ENCODE assay signal across 21 mouse cellular contexts in the genomic region with DNA sequence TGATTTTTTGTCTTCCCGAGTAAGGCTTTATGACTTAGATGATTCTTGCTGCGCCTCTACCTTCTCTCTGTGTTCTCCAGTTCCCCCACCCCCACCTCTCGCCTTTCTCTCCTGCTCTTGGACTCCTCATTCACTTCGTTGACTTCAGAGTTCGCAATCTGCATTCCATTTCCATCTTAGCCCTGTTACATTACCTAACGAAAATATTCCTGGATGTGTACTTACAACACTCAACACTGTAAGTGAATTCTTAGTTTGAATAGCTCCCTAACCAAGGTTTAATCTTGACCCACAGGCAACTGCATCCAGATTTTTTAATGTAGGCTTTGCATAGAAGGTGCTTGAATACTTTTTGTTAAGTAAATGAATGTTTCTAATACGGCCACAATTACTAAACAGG.
DNase-seq lines count a peak whose midpoint lies in the region; ATAC-seq and TF ChIP-seq lines count a peak whose summit lies in the region.
"Had no signal": no experiment of that assay in that cellular context is flagged by ENCODE, and none has a peak within 500 bp of the region (broad histone marks: within the 10 kb centered on the region; RNA-seq: fewer than 3 reads in every experiment).

No protein-coding gene starts in this region.

- no peak overlapping the region for H3K4me2 ChIP-seq in lung, postnatal 0 days (replicated peaks; ENCODE audit: low read depth, low read length)
- H3K4me2 ChIP-seq: embryonic facial prominence, embryonic 13.5 days; embryonic facial prominence, embryonic 15.5 days; forebrain, embryonic 12.5 days had no signal

- no peaks in the 10 kb centered on the region for H3K9me3 ChIP-seq in lung, postnatal 0 days (ENCODE audit: low read length)
- H3K9me3 ChIP-seq: embryonic facial prominence, embryonic 13.5 days; embryonic facial prominence, embryonic 15.5 days; forebrain, embryonic 10.5 days; forebrain, embryonic 12.5 days had no signal

- DNase-seq in layer of hippocampus, adult 2 months (ENCODE audit: low spot score in 2 of 2) = no peak
- DNase-seq in layer of hippocampus, postnatal 14 days (ENCODE audit: low spot score in 2 of 2) = no peak
- peak; percentile 69 for DNase-seq in lung, postnatal 0 days (ENCODE audit: low spot score)
- DNase-seq in lung, postnatal 4 days = no peak
- DNase-seq: adrenal gland, adult 2 months; adrenal gland, postnatal 10 days; adrenal gland, postnatal 25 days; cerebellum, adult 11 months; cerebellum, adult 18-20 months; cerebellum, adult 8-10 months; cerebellum, adult 9-11 months; cerebellum, postnatal 14 days; cerebellum, postnatal 36 days; embryo, embryonic 11 days had no signal

- no peak for TF ChIP-seq CTCF in layer of hippocampus, adult 2 months (conservative IDR thresholded peaks at IDR 0.05)
- no peak for TF ChIP-seq CTCF in lung, postnatal 0 days (IDR thresholded peaks at IDR 0.05)

- 50% methylated on average over 7 of the region's 7 CpGs for WGBS in lung, postnatal 0 days

- no peak overlapping the region for H3K9ac ChIP-seq in lung, postnatal 0 days (replicated peaks; ENCODE audit: low read depth)
- H3K9ac ChIP-seq: embryonic facial prominence, embryonic 13.5 days; embryonic facial prominence, embryonic 15.5 days; forebrain, embryonic 12.5 days had no signal

- peak; percentile 49 for ATAC-seq in lung, postnatal 0 days
- ATAC-seq: forebrain, embryonic 14.5 days; forebrain, embryonic 16.5 days had no signal

- peaks cover 11% of the 10 kb centered on the region; the same call in 1 of the 2 replicates for H3K4me1 ChIP-seq in lung, postnatal 0 days (ENCODE audit: insufficient read depth, low read depth, low read length)
- H3K4me1 ChIP-seq: forebrain, embryonic 12.5 days had no signal

- H3K27ac ChIP-seq in layer of hippocampus, adult 2 months = peak overlapping the region; percentile 52; the same call in 1 of the 2 replicates
- H3K27ac ChIP-seq in lung, postnatal 0 days (ENCODE audit: low read length) = no peak overlapping the region
- H3K27ac ChIP-seq: embryonic facial prominence, embryonic 13.5 days; embryonic facial prominence, embryonic 15.5 days; forebrain, embryonic 10.5 days; forebrain, embryonic 12.5 days had no signal

- no peak overlapping the region for H3K4me3 ChIP-seq in layer of hippocampus, adult 2 months
- no peak overlapping the region for H3K4me3 ChIP-seq in lung, postnatal 0 days (ENCODE audit: low read depth, low read length)
- H3K4me3 ChIP-seq: embryonic facial prominence, embryonic 13.5 days; embryonic facial prominence, embryonic 15.5 days; erythroblast, embryonic 14.5 days; forebrain, embryonic 10.5 days; forebrain, embryonic 12.5 days had no signal

- TF ChIP-seq EP300 in lung, postnatal 0 days (IDR thresholded peaks at IDR 0.05) = peak; percentile 86

- no peaks in the 10 kb centered on the region for H3K27me3 ChIP-seq in lung, postnatal 0 days (replicated peaks; ENCODE audit: insufficient read depth, low read length)
- H3K27me3 ChIP-seq: embryonic facial prominence, embryonic 13.5 days; embryonic facial prominence, embryonic 15.5 days; forebrain, embryonic 12.5 days had no signal

- no peaks in the 10 kb centered on the region for H3K36me3 ChIP-seq in lung, postnatal 0 days (ENCODE audit: insufficient read depth, low read length)
- H3K36me3 ChIP-seq: embryonic facial prominence, embryonic 13.5 days; embryonic facial prominence, embryonic 15.5 days; forebrain, embryonic 10.5 days; forebrain, embryonic 12.5 days had no signal
